Mouse (Mus musculus) kidney, postnatal 0 days (tissue): Measurements from ENCODE around the gene Med7. TPM values are rescaled to one million over a fixed set of nuclear protein-coding genes. Genes with fewer than 3 reads are reported as not detected.

Experiments
- ATAC-seq: fragments of 200-750 bp; cut with Nextera tagmentation; replicated peaks from 2 replicates; pipeline ENCODE4 v1.8.0; 2017; ENCODE audit warnings: low read depth, moderate number of reproducible peaks, moderate TSS enrichment, moderate library complexity; ENCODE audit not compliant: low FRiP score
- DNase-seq: peaks from one replicate; pipeline ENCODE4 v3.0.0-alpha.2; 2016; ENCODE audit warnings: low spot score
- H3K27ac ChIP-seq: fragments of 300-500 bp; sonication (generic); 2 replicates; pipeline ENCODE4 v1.5.1; 2014; ENCODE audit warnings: mild to moderate bottlenecking
- H3K27me3 ChIP-seq: fragments of 300-500 bp; sonication (generic); 2 replicates; pipeline ENCODE4 v1.6.1; 2014; ENCODE audit warnings: low read length, mixed read lengths; ENCODE audit not compliant: insufficient read depth
- H3K36me3 ChIP-seq: fragments of 300-500 bp; sonication (generic); 2 replicates; pipeline ENCODE4 v1.6.1; 2014; ENCODE audit warnings: low read length, mixed read lengths; ENCODE audit not compliant: insufficient read depth
- H3K4me1 ChIP-seq: fragments of 300-500 bp; sonication (generic); replicated peaks from 2 replicates; pipeline ENCODE4 v1.6.1; 2014; ENCODE audit warnings: antibody characterized with exemption, low read length, mixed read lengths; ENCODE audit not compliant: insufficient read depth
- H3K4me2 ChIP-seq: fragments of 300-500 bp; sonication (generic); 2 replicates; pipeline ENCODE4 v1.6.1; 2014; ENCODE audit warnings: mild to moderate bottlenecking, low read length, moderate library complexity, mixed read lengths
- H3K4me3 ChIP-seq: fragments of 300-500 bp; sonication (generic); replicated peaks from 2 replicates; pipeline ENCODE4 v1.5.1; 2014; ENCODE audit warnings: low read depth, low read length
- H3K9ac ChIP-seq: fragments of 300-500 bp; sonication (generic); 2 replicates; pipeline ENCODE4 v1.6.1; 2014; ENCODE audit warnings: low read depth, low read length
- H3K9me3 ChIP-seq: fragments of 300-500 bp; sonication (generic); replicated peaks from 2 replicates; pipeline ENCODE4 v1.6.1; 2016; ENCODE audit warnings: low read length, inconsistent platforms, mixed read lengths
- CTCF ChIP-seq: IDR thresholded peaks from 2 replicates; pipeline ENCODE4 v1.5.1; 2016; ENCODE audit warnings: antibody characterized with exemption, low read depth, mild to moderate bottlenecking, moderate library complexity
- WGBS: fragments of 180-500 bp; shearing (Covaris S2); extraction: QIAGEN DNeasy Blood & Tissue Kit; methylation state at CpG from one replicate; pipeline ENCODE4 v1.1.7; 2014; 5-methylcytosine and 5-hydroxymethylcytosine counted together
- polyA plus RNA-seq: library from polyadenylated mRNA; unstranded; fragments of >200 nt; fragmentation: Nextera tagmentation; extraction: Ambion mirVana; gene quantifications from 2 replicates; pipeline ENCODE4 v1.2.1, GENCODE M21; 2015

Med7 gene
- polyA plus RNA-seq, 1 experiment from 2014 or later = 80.5 TPM

GRCm38 (mm10) chr11:46393413-46393812 is 43.3 kb upstream of the Med7 start:
- ATAC-seq = no peak
- TF ChIP-seq CTCF = no peak
- WGBS = 71% methylated on average over 4 of the region's 4 CpGs

GRCm38 (mm10) chr11:46395088-46395487 is 41.6 kb upstream of the Med7 start:
- H3K27me3 ChIP-seq = no peaks in the 10 kb centered on the region
- DNase-seq (no peak), ATAC-seq (no peak)
- no peaks in the 10 kb centered on the region for H3K4me1 ChIP-seq
- no peak overlapping the region for H3K4me2 ChIP-seq
- no peak overlapping the region for H3K27ac ChIP-seq
- H3K36me3 ChIP-seq = no peaks in the 10 kb centered on the region
- no peaks in the 10 kb centered on the region for H3K9me3 ChIP-seq
- WGBS = 81% methylated on average over 2 of the region's 2 CpGs
- TF ChIP-seq CTCF = no peak
- H3K9ac ChIP-seq = no peak overlapping the region
- no peak overlapping the region for H3K4me3 ChIP-seq

More at GRCm38 (mm10) chr11:46393413-46393812, 43.3 kb upstream of the Med7 start:
- Histone ChIP-seq H3K9ac (no peak overlapping the region), H3K9me3 (no peaks in the 10 kb centered on the region), H3K4me2 (no peak overlapping the region), H3K27me3 (no peaks in the 10 kb centered on the region), H3K4me3 (no peak overlapping the region), H3K4me1 (no peaks in the 10 kb centered on the region), H3K36me3 (no peaks in the 10 kb centered on the region), H3K27ac (no peak overlapping the region)
- no peak for DNase-seq

- no peak for TF ChIP-seq CTCF
- Histone ChIP-seq H3K9me3 (no peaks in the 10 kb centered on the region), H3K9ac (no peak overlapping the region), H3K4me3 (no peak overlapping the region), H3K27me3 (no peaks in the 10 kb centered on the region), H3K36me3 (no peaks in the 10 kb centered on the region), H3K27ac (no peak overlapping the region), H3K4me1 (no peaks in the 10 kb centered on the region), H3K4me2 (no peak overlapping the region)
- ATAC-seq (no peak), DNase-seq (no peak)
- 94% methylated on average over 2 of the region's 2 CpGs for WGBS
Measured at GRCm38 (mm10) chr11:46395698-46396097, 41.0 kb upstream of the Med7 start.

- ATAC-seq (no peak), DNase-seq (no peak)
- no peak within 1 kb of the TSS for H3K9ac ChIP-seq
- 80% methylated on average over 13 of the region's 13 CpGs for WGBS
- no peak within 1 kb of the TSS for H3K4me3 ChIP-seq
- H3K36me3 ChIP-seq = no peaks in the 10 kb centered on the region
- H3K27me3 ChIP-seq = no peaks in the 10 kb centered on the region
- TF ChIP-seq CTCF = no peak
- H3K27ac ChIP-seq = no peak within 1 kb of the TSS
- no peak within 1 kb of the TSS for H3K4me2 ChIP-seq
- no peaks in the 10 kb centered on the region for H3K4me1 ChIP-seq
- no peaks in the 10 kb centered on the region for H3K9me3 ChIP-seq
Measured at GRCm38 (mm10) chr11:46396167-46396859, 40.4 kb upstream of the Med7 start, which contains the start of gene Fam71b. Gene Fam71b, plus strand, starts transcription at chr11:46396559.

- Histone ChIP-seq H3K4me2 (no peak overlapping the region), H3K27me3 (no peaks in the 10 kb centered on the region), H3K4me1 (no peaks in the 10 kb centered on the region), H3K27ac (no peak overlapping the region), H3K4me3 (no peak overlapping the region), H3K9ac (no peak overlapping the region), H3K9me3 (no peaks in the 10 kb centered on the region), H3K36me3 (no peaks in the 10 kb centered on the region)
- DNase-seq (no peak), ATAC-seq (no peak)
- 71% methylated on average over 4 of the region's 4 CpGs for WGBS
- no peak for TF ChIP-seq CTCF
Measured at GRCm38 (mm10) chr11:46396860-46397179, 39.9 kb upstream of the Med7 start.

- DNase-seq (no peak), ATAC-seq (no peak)
- WGBS = 36% methylated on average over 2 of the region's 2 CpGs
Measured at GRCm38 (mm10) chr11:46397900-46398299, 38.8 kb upstream of the Med7 start.

GRCm38 (mm10) chr11:46398473-46398872 is 38.3 kb upstream of the Med7 start:
- 81% methylated on average over 4 of the region's 4 CpGs for WGBS
- no peak overlapping the region for H3K4me2 ChIP-seq
- H3K9ac ChIP-seq = no peak overlapping the region
- no peaks in the 10 kb centered on the region for H3K9me3 ChIP-seq
- ATAC-seq = no peak
- no peak for DNase-seq
- no peaks in the 10 kb centered on the region for H3K36me3 ChIP-seq
- no peaks in the 10 kb centered on the region for H3K4me1 ChIP-seq
- TF ChIP-seq CTCF = no peak
- H3K27ac ChIP-seq = no peak overlapping the region
- no peak overlapping the region for H3K4me3 ChIP-seq
- no peaks in the 10 kb centered on the region for H3K27me3 ChIP-seq

More at GRCm38 (mm10) chr11:46397900-46398299, 38.8 kb upstream of the Med7 start:
- H3K9ac ChIP-seq = no peak overlapping the region
- H3K4me1 ChIP-seq = no peaks in the 10 kb centered on the region
- no peaks in the 10 kb centered on the region for H3K27me3 ChIP-seq
- no peaks in the 10 kb centered on the region for H3K9me3 ChIP-seq
- H3K27ac ChIP-seq = no peak overlapping the region
- H3K36me3 ChIP-seq = no peaks in the 10 kb centered on the region
- H3K4me3 ChIP-seq = no peak overlapping the region
- H3K4me2 ChIP-seq = no peak overlapping the region
- TF ChIP-seq CTCF = no peak
